Mouse (Mus musculus) heart, adult 2 months (tissue): ENCODE data around the gene Ebf1.

Experiments used
- CTCF ChIP-seq: fragments of 200-600 bp; IDR thresholded peaks from 2 replicates; pipeline ENCODE4 v1.8.1; 2022; ENCODE audit warnings: antibody characterized with exemption, mild to moderate bottlenecking, moderate library complexity
- EP300 ChIP-seq: fragments of 200-500 bp; IDR thresholded peaks from 2 replicates; pipeline ENCODE4 v1.6.1; 2011; ENCODE audit warnings: low read depth, low read length, control low read depth; ENCODE audit not compliant: insufficient read depth
- POLR2A ChIP-seq: fragments of 200-500 bp; IDR thresholded peaks from 2 replicates; pipeline ENCODE4 v1.6.1; 2011; ENCODE audit warnings: mild to moderate bottlenecking, low read depth, low read length, control low read depth; ENCODE audit not compliant: insufficient read depth

GRCm38 (mm10) chr11:44837592-44837991 is 220.5 kb downstream of the Ebf1 start:
- no peak for TF ChIP-seq POLR2A
- no peak for TF ChIP-seq CTCF
- TF ChIP-seq EP300: no peak
